Mouse (Mus musculus): ENCODE measurements around the gene Mettl21c. TPM values are rescaled to one million over a fixed set of nuclear protein-coding genes. Genes with fewer than 3 reads are reported as not detected.

The Mettl21c gene
- polyA plus RNA-seq, 1 experiment from 2014 or later: 0.48 TPM

GRCm38 (mm10) chr1:43966756-43967155 lies 53.1 kb downstream of the Mettl21c start:
- no peak overlapping the region for H3K9ac ChIP-seq (replicated peaks; ENCODE audit: low read depth, low read length)
- no peaks in the 10 kb centered on the region for H3K9me3 ChIP-seq (ENCODE audit: control insufficient read depth, low read depth, low read length)
- no peaks in the 10 kb centered on the region for H3K4me1 ChIP-seq (ENCODE audit: control insufficient read depth, insufficient read depth, low read length)
- H3K4me3 ChIP-seq (ENCODE audit: low read depth, low read length): no peak overlapping the region
- no peak overlapping the region for H3K27ac ChIP-seq (ENCODE audit: low read length)
- 85% methylated on average over 4 of the region's 4 CpGs for WGBS
- H3K4me2 ChIP-seq (replicated peaks; ENCODE audit: low read depth, low read length): no peak overlapping the region
- no peak for ATAC-seq (ENCODE audit: insufficient number of reproducible peaks, insufficient read depth, low FRiP score, low read depth)
- peaks cover 21% of the 10 kb centered on the region for H3K36me3 ChIP-seq (ENCODE audit: control insufficient read depth, insufficient read depth, low read length)
- H3K27me3 ChIP-seq (ENCODE audit: control insufficient read depth, insufficient read depth, low read length): no peaks in the 10 kb centered on the region

- H3K4me1 ChIP-seq (ENCODE audit: control insufficient read depth, insufficient read depth, low read length): no peaks in the 10 kb centered on the region
- H3K27ac ChIP-seq (ENCODE audit: low read length): no peak overlapping the region
- WGBS: 85% methylated on average over 4 of the region's 4 CpGs
- no peak overlapping the region for H3K4me3 ChIP-seq (ENCODE audit: low read depth, low read length)
- ATAC-seq (ENCODE audit: insufficient number of reproducible peaks, insufficient read depth, low FRiP score, low read depth): no peak
- no peaks in the 10 kb centered on the region for H3K27me3 ChIP-seq (ENCODE audit: control insufficient read depth, insufficient read depth, low read length)
- H3K9ac ChIP-seq (replicated peaks; ENCODE audit: low read depth, low read length): no peak overlapping the region
- peaks cover 30% of the 10 kb centered on the region for H3K36me3 ChIP-seq (ENCODE audit: control insufficient read depth, insufficient read depth, low read length)
- no peak overlapping the region for H3K4me2 ChIP-seq (replicated peaks; ENCODE audit: low read depth, low read length)
- H3K9me3 ChIP-seq (ENCODE audit: control insufficient read depth, low read depth, low read length): no peaks in the 10 kb centered on the region
Measured at GRCm38 (mm10) chr1:43964381-43964780, 55.5 kb downstream of the Mettl21c start.

Other genes starting within 250 kb of the Mettl21c start
- 16.9 and 17.4 TPM in 2 replicates for gene Uxs1, start 192.2 kb downstream of the Mettl21c start, polyA plus RNA-seq (2014; fragmentation: Nextera tagmentation; extraction: Ambion mirVana)
- gene Tpp2, start 86.4 kb downstream of the Mettl21c start, polyA plus RNA-seq (2014; fragmentation: Nextera tagmentation; extraction: Ambion mirVana): 60.4 and 63.6 TPM in 2 replicates
- gene Gm8251, start 41.9 kb upstream of the Mettl21c start, polyA plus RNA-seq (2014; fragmentation: Nextera tagmentation; extraction: Ambion mirVana): 0.14 and 0.23 TPM in 2 replicates
- 73.4 and 77.6 TPM in 2 replicates for gene Tex30, start 82.4 kb upstream of the Mettl21c start, polyA plus RNA-seq (2014; fragmentation: Nextera tagmentation; extraction: Ambion mirVana)
- gene Kdelc1, start 98.8 kb upstream of the Mettl21c start, polyA plus RNA-seq (2014; fragmentation: Nextera tagmentation; extraction: Ambion mirVana): 59.9 and 65.5 TPM in 2 replicates
- 23.9 and 24.2 TPM in 2 replicates for gene Bivm, start 98.9 kb upstream of the Mettl21c start, polyA plus RNA-seq (2014; fragmentation: Nextera tagmentation; extraction: Ambion mirVana)
- 24.6 and 24.8 TPM in 2 replicates for gene Ercc5, start 127.7 kb upstream of the Mettl21c start, polyA plus RNA-seq (2014; fragmentation: Nextera tagmentation; extraction: Ambion mirVana)
- gene Mettl21e, start 198.9 kb upstream of the Mettl21c start, polyA plus RNA-seq (2014; fragmentation: Nextera tagmentation; extraction: Ambion mirVana): 0.10 TPM in 1 of 2 replicates, not detected in the other

Data from stomach, embryonic 14.5 days (tissue).